Mouse (Mus musculus) midbrain, embryonic 14.5 days (tissue): Measurements from ENCODE around the gene Eid3. TPM values are rescaled to one million over a fixed set of nuclear protein-coding genes. Genes with fewer than 3 reads are reported as not detected.

Experiments used
- ATAC-seq: fragments of 200-750 bp; cut with Nextera tagmentation; 2 replicates; pipeline ENCODE4 v1.8.0; 2017; ENCODE audit warnings: moderate number of reproducible peaks, moderate library complexity; ENCODE audit not compliant: low FRiP score, low TSS enrichment
- DNase-seq: peaks from one replicate; pipeline ENCODE4 v3.0.0-alpha.2; 2015
- H3K27ac ChIP-seq: fragments of 300-500 bp; sonication (generic); replicated peaks from 2 replicates; pipeline ENCODE4 v1.5.1; 2014; ENCODE audit warnings: mild to moderate bottlenecking, low read depth, low read length, moderate library complexity
- H3K27me3 ChIP-seq: fragments of 300-500 bp; sonication (generic); 2 replicates; pipeline ENCODE4 v1.6.1; 2014; ENCODE audit warnings: low read length, control low read depth, mixed read lengths; ENCODE audit not compliant: control insufficient read depth, insufficient read depth
- H3K36me3 ChIP-seq: fragments of 300-500 bp; sonication (generic); 2 replicates; pipeline ENCODE4 v1.6.1; 2014; ENCODE audit warnings: low read length, control low read depth; ENCODE audit not compliant: control insufficient read depth, insufficient read depth
- H3K4me1 ChIP-seq: fragments of 300-500 bp; sonication (generic); 2 replicates; pipeline ENCODE4 v1.6.1; 2014; ENCODE audit warnings: mild to moderate bottlenecking, antibody characterized with exemption, low read length, control low read depth; ENCODE audit not compliant: control insufficient read depth, insufficient read depth
- H3K4me2 ChIP-seq: fragments of 300-500 bp; sonication (generic); 2 replicates; pipeline ENCODE4 v1.6.1; 2014; ENCODE audit warnings: mild to moderate bottlenecking, low read length, moderate library complexity
- H3K4me3 ChIP-seq: fragments of 300-500 bp; sonication (generic); replicated peaks from 2 replicates; pipeline ENCODE4 v1.5.1; 2014; ENCODE audit warnings: low read depth, low read length
- H3K9ac ChIP-seq: fragments of 300-500 bp; sonication (generic); replicated peaks from 2 replicates; pipeline ENCODE4 v1.6.1; 2014; ENCODE audit warnings: mild to moderate bottlenecking, low read length, moderate library complexity
- H3K9me3 ChIP-seq: fragments of 300-500 bp; sonication (generic); 2 replicates; pipeline ENCODE4 v1.6.1; 2016; ENCODE audit warnings: low read length, control low read depth, mixed read lengths; ENCODE audit not compliant: control insufficient read depth
- WGBS: fragments of 180-500 bp; shearing (Covaris S2); extraction: QIAGEN DNeasy Blood & Tissue Kit; methylation state at CpG from one replicate; pipeline ENCODE4 v1.1.7; 2014; 5-methylcytosine and 5-hydroxymethylcytosine counted together
- polyA plus RNA-seq: library from polyadenylated mRNA; unstranded; fragments of >200 nt; fragmentation: Nextera tagmentation; extraction: Ambion mirVana; gene quantifications from 2 replicates; pipeline ENCODE4 v1.2.1, GENCODE M21; 2014

Gene Eid3
- polyA plus RNA-seq, 1 experiment from 2014 or later: 0.59 TPM

DNA sequence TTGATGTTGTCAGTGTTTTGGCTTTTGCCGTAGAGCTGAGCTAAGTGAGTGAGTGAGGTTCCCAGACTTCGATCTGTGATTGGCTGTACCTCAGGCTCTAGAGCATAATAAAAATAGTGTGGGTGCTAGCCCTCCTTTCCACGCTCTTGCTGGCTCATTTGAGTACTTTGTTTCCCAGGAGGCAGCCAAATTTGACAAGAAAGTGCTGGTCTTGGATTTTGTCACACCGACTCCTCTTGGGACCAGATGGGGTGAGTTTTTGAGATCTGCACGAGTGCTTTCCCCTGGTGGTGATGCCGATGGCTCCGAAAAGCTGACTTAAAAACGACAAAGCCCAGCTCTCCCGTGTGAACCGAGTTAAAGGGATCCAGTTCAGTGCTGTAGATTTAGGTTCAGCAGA is 9.0 kb downstream of the Eid3 start:
- Histone ChIP-seq H3K36me3 (peaks cover 63% of the 10 kb centered on the region), H3K4me2 (no peak overlapping the region), H3K9me3 (no peaks in the 10 kb centered on the region), H3K27me3 (no peaks in the 10 kb centered on the region), H3K4me1 (no peaks in the 10 kb centered on the region), H3K27ac (no peak overlapping the region), H3K9ac (no peak overlapping the region), H3K4me3 (no peak overlapping the region)
- 91% methylated on average over 10 of the region's 10 CpGs for WGBS
- no peak for DNase-seq
- no peak for ATAC-seq

DNA sequence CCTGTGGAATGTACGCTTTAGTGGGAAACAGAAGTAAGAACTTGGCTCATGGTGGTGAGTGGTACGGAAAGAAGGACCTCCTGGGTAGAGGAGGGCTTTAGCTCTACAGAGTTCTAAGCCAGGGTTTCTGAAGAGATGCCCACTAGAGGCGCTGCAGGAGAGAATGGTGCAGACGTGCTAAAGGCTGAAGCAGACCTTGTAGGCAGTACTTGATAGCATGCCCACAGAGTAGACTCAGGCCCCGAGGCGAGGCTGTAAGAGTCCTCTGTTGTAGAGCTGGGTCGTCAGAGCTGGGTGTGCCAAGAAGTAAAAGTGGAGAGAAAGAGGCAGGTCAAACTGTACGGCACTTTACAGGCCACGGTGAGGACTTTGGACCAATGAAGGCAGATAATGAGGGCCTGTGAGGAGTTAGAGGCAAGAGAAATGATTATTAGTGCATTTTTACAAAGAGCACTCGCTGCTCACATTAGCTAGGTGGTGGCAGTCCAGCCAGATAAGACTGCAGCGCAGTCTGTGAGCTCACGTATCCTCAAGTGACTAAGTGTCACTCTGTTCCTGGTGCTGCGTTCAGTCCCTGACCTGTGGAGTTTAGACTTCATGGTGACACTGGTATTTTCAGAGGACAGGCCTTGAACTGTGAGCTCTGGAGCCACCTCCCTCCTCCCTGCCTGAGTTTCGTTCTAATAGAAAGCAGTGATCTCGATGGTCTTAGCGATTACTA is 9.8 kb downstream of the Eid3 start:
- ATAC-seq (no peak), DNase-seq (peak; percentile 40)
- H3K9me3 ChIP-seq: no peaks in the 10 kb centered on the region
- H3K27me3 ChIP-seq: no peaks in the 10 kb centered on the region
- no peak overlapping the region for H3K4me2 ChIP-seq
- peaks cover 68% of the 10 kb centered on the region for H3K36me3 ChIP-seq
- H3K4me1 ChIP-seq: no peaks in the 10 kb centered on the region
- no peak overlapping the region for H3K4me3 ChIP-seq
- H3K27ac ChIP-seq: no peak overlapping the region
- 88% methylated on average over 16 of the region's 16 CpGs for WGBS
- H3K9ac ChIP-seq: no peak overlapping the region

- H3K36me3 ChIP-seq: peaks cover 93% of the 10 kb centered on the region
Observed at GRCm38 (mm10) chr10:82887354-82887753, 20.9 kb downstream of the Eid3 start.

DNA sequence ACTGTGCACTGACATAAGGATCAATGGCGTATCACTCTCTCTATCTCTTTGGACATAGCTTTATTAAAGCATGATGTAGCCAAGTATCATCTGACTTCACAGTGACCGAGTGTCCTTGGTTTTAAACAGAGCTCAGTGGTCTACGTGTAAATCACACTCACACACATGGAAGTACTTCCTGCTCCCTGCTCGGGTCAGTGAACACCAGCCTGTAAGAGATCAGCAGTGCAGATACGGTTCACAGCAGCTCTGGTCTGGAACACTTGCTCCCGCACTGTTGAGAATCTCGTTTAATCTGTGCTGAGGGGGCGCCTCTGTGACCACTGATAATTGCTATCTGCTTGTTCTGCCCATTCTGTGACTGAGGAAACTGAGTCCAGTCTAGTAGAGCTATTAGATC is 22.1 kb downstream of the Eid3 start:
- WGBS: 91% methylated on average over 8 of the region's 8 CpGs
- Histone ChIP-seq H3K9me3 (no peaks in the 10 kb centered on the region), H3K27ac (no peak overlapping the region), H3K27me3 (no peaks in the 10 kb centered on the region), H3K36me3 (peaks cover 92% of the 10 kb centered on the region), H3K9ac (no peak overlapping the region), H3K4me2 (no peak overlapping the region), H3K4me3 (no peak overlapping the region), H3K4me1 (no peaks in the 10 kb centered on the region)
- ATAC-seq (no peak), DNase-seq (no peak)

More at GRCm38 (mm10) chr10:82887354-82887753, 20.9 kb downstream of the Eid3 start:
- ATAC-seq (no peak), DNase-seq (no peak)
- no peaks in the 10 kb centered on the region for H3K4me1 ChIP-seq
- H3K4me2 ChIP-seq: no peak overlapping the region
- 93% methylated on average over 6 of the region's 6 CpGs for WGBS
- H3K27ac ChIP-seq: no peak overlapping the region
- H3K4me3 ChIP-seq: no peak overlapping the region
- H3K27me3 ChIP-seq: no peaks in the 10 kb centered on the region
- H3K9ac ChIP-seq: no peak overlapping the region
- H3K9me3 ChIP-seq: no peaks in the 10 kb centered on the region

GRCm38 (mm10) chr10:82889447-82889973 is 23.1 kb downstream of the Eid3 start:
- ATAC-seq (no peak), DNase-seq (peak; percentile 55)
- WGBS: 81% methylated on average over 9 of the region's 9 CpGs
- H3K4me1 ChIP-seq: no peaks in the 10 kb centered on the region
- no peaks in the 10 kb centered on the region for H3K27me3 ChIP-seq
- H3K27ac ChIP-seq: no peak overlapping the region
- H3K9me3 ChIP-seq: no peaks in the 10 kb centered on the region
- H3K36me3 ChIP-seq: peaks cover 89% of the 10 kb centered on the region
- no peak overlapping the region for H3K4me2 ChIP-seq
- no peak overlapping the region for H3K4me3 ChIP-seq
- no peak overlapping the region for H3K9ac ChIP-seq

- WGBS: 90% methylated on average over 2 of the region's 2 CpGs
- Histone ChIP-seq H3K4me3 (no peak overlapping the region), H3K4me1 (no peaks in the 10 kb centered on the region), H3K9me3 (no peaks in the 10 kb centered on the region), H3K9ac (no peak overlapping the region), H3K27ac (no peak overlapping the region), H3K27me3 (no peaks in the 10 kb centered on the region), H3K36me3 (peaks cover 87% of the 10 kb centered on the region), H3K4me2 (no peak overlapping the region)
- ATAC-seq (no peak), DNase-seq (no peak)
Observed at GRCm38 (mm10) chr10:82890936-82891335, 24.5 kb downstream of the Eid3 start.

- Histone ChIP-seq H3K9me3 (no peaks in the 10 kb centered on the region), H3K9ac (no peak overlapping the region), H3K4me2 (no peak overlapping the region), H3K27me3 (no peaks in the 10 kb centered on the region), H3K36me3 (peaks cover 87% of the 10 kb centered on the region), H3K4me3 (no peak overlapping the region), H3K27ac (no peak overlapping the region), H3K4me1 (no peaks in the 10 kb centered on the region)
- 80% methylated on average over 7 of the region's 7 CpGs for WGBS
- DNase-seq (no peak), ATAC-seq (no peak)
Observed at GRCm38 (mm10) chr10:82891427-82891826, 25.0 kb downstream of the Eid3 start.

GRCm38 (mm10) chr10:82892442-82893055 is 26.1 kb downstream of the Eid3 start:
- no peak overlapping the region for H3K27ac ChIP-seq
- H3K36me3 ChIP-seq: peaks cover 87% of the 10 kb centered on the region
- no peak overlapping the region for H3K4me3 ChIP-seq
- H3K9ac ChIP-seq: no peak overlapping the region
- ATAC-seq: no peak
- no peak overlapping the region for H3K4me2 ChIP-seq
- no peaks in the 10 kb centered on the region for H3K4me1 ChIP-seq
- H3K9me3 ChIP-seq: no peaks in the 10 kb centered on the region
- DNase-seq: no peak
- H3K27me3 ChIP-seq: no peaks in the 10 kb centered on the region
- WGBS: 94% methylated on average over 9 of the region's 9 CpGs
